Mouse (Mus musculus) adrenal gland, adult 18-20 months (tissue): ENCODE measurements at regions not wholly inside any gene's neighbourhood (a gene's known extent, or its start where the extent isn't known, plus 50 kb on each side); places are given as distances from the start of the nearest gene placed in this dataset.

Experiments
- DNase-seq, 2 experiments: peaks; one replicate each; pipeline ENCODE4 v3.0.0; 2021 to 2022; ENCODE audit warnings: low spot score in 2 of 2

DNA sequence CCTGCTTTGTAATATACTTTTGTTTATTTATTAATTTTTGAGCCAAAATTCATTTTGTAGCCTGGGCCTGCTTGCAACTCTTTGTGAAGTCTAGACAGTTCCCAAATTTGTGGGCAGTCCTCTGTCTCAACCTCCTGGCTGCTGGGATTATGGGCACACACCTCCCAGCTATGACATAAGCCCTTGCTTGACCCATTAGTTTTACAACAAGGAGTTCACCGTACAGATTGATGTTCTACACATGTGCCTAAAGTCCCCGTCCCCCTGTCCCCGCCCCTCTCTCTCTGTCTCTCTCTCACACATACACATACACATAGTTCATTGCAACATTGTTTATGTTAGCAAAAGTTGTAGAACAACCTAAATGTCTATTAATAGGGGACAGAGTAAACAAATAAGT is 63.7 kb upstream of the Abca1 start:
- no peak for DNase-seq

DNA sequence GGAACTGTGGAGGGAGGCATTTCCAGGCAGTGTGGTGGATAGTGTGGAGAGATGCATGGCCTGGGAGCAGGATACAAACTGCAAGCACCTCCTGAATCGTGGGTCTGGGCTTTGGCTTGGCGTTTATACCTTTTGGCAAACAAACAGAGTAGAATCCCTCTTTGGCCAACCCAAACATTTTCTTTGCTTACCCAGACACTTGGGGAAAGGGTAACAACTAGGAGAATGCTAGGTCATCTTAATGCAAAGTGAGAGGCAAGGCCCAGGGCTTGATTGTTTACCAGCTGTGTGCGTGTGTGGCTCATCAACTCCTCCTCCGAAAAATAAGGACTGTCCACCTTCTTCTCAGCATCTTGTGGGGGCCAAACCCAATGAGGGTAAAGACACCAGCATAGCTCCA is 61.1 kb upstream of the Abca1 start:
- no peak for DNase-seq

DNA sequence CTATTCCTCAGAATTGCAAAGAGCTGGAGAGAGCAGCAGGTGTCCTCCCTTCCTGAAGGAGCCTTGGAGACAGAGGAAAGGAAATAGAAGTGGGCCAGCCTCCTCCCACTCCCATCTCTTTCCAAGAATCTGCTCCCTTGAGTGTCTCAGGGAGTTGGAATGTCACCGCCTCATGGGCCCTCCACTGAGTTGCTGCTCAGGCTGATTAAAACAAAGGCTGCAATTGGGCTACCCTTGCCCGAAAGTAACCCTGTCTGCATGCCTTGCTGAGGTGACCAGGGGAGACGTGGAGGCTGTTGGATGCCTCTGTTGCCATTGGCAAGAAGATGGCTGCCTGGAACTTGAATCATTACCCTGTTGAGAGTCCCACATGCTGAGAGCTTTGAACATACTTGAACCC is 59.7 kb upstream of the Abca1 start:
- no peak for DNase-seq

DNA sequence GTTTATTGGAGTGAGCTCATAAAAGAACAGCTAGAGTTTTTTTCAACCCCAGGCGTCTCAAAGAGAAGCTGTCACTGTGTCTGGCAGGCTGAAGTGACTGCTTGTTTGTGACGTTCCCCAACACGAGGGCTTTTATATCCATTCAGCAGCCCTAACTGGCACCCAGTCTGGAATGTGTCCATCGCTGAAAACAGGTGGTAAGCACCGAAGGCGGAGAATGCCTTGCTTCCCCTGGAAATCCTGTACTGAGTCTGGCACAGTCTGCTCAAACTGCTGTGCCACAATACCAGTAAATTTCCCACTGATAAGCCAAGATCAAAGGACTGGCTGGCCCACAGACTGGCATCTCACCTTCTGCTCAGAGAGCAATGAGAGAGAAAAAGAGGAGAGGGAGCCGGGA is 59.1 kb upstream of the Abca1 start:
- no peak for DNase-seq

DNA sequence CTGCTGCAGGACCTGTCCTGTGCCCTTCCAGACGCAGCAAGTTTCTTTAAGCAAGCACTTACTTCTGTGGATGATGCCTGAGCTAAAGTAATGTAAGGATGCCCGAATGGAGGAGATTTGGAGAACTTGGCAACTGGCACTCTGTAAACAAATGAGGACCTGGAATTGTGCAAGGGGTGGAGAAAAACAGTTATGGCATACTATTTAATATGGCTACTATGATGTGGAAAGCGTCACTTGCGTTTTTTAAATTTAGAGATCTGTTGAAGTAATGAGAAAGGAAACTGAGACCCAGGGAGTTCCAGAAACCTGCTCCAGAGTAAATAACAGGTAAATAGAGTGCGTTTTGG is 58.6 kb upstream of the Abca1 start:
- DNase-seq: no peak

DNA sequence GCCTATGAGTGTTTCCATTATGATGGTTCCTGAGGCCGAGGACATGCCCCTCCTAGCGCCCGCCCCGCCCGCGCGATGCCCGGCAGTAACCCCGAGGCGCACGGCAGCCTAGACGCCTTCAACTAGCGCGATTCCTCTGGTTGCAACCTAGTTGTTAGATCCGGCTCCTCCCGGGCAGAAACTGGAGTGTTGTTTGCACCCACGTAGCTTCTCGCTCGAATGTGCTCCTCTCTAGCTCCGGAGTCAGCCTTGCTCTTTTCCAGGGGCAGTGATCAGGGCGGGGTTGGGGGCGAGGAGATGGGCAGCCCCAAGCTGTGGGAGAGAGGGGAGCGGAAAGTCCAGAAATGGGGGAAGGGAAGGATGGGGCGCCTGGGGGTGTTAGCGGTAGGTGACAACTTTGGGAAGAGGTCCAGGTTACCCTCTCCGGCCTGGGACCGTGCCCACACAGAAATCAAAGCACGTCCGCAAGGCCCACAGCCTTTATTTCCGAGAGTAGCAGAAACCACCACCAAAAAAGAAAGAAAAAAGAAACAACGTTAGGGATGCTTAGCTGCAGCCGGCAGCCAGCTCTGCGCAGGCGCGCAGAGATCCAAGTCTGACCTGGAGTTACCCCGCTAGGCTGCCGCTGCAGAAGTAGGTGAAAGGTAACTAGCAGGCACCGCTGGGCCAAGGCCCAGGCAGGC is 58.1 kb upstream of the Abca1 start:
- peak; percentile 59 to 66 for DNase-seq

DNA sequence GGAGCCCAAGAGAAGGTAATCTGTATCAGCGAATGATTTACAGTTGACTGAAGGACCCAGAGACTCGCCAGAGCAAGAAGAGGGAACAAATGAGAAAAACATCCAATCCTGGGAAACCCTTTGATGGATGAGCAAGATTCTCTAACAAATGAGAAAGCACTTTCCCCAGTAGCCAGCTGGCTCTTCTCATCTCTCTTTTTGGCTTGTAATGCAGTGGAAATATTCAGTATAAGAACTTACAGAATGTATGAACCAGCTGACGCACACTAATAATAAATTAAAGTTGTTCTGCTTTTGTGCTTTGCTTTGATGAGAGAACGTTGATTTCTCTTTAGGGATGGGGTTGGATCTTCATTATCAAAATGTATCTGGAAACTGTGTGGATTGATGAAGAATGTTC is 52.8 kb upstream of the Abca1 start:
- no peak for DNase-seq

DNA sequence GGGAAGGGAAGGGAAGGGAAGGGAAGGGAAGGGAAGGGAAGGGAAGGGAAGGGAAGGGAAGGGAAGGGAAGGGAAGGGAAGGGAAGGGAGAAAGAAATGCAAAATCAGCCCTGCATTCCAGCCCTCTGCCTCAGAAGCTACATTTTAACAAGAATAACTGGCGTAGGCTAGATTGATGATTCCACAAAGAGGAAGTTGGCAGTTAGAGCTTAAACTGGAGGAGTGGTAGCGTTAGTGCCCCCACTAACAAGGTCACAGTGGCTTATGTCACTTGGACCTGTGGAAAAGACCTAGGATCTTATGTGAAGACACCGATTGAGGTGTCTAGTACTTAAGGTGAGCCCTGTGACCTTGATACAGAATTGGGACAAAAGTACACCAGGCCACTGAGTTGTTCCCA is 51.0 kb upstream of the Abca1 start:
- no peak for DNase-seq
